Mouse (Mus musculus) gastrocnemius, postnatal 10 days (tissue): ENCODE measurements around the gene Thap4. TPM values are rescaled to one million over a fixed set of nuclear protein-coding genes. Genes with fewer than 3 reads are reported as not detected.
A peak's percentile ranks its signal among the peaks of the same experiment; 100 is the strongest.
"Not testable (repeated sequence)": the region's sequence is repeated elsewhere in the genome, so short reads cannot be mapped to it uniquely, and the experiment has no call there.

Source experiments
- DNase-seq: peaks from one replicate; pipeline ENCODE4 v3.0.0; 2021; ENCODE audit warnings: mixed read lengths
- total RNA-seq, 2 experiments: library from RNA; stranded (reverse); gene quantifications; 2 replicates each; pipeline ENCODE4 v1.2.3; 2021

Gene Thap4
- total RNA-seq, 2 experiments from 2014 or later = 32.3 to 38.8 TPM

GRCm38 (mm10) chr1:93691786-93692357 is 62.8 kb downstream of the Thap4 start:
- DNase-seq = no peak

- DNase-seq = no peak
These were observed 63.6 kb downstream of the Thap4 start for GRCm38 (mm10) chr1:93691106-93691505.

GRCm38 (mm10) chr1:93689901-93690496 is 64.7 kb downstream of the Thap4 start:
- DNase-seq = no peak

- DNase-seq = no peak
These were observed 66.5 kb downstream of the Thap4 start for GRCm38 (mm10) chr1:93688154-93688553.

- no peak for DNase-seq
These were observed 67.7 kb downstream of the Thap4 start for GRCm38 (mm10) chr1:93686961-93687320.

DNA sequence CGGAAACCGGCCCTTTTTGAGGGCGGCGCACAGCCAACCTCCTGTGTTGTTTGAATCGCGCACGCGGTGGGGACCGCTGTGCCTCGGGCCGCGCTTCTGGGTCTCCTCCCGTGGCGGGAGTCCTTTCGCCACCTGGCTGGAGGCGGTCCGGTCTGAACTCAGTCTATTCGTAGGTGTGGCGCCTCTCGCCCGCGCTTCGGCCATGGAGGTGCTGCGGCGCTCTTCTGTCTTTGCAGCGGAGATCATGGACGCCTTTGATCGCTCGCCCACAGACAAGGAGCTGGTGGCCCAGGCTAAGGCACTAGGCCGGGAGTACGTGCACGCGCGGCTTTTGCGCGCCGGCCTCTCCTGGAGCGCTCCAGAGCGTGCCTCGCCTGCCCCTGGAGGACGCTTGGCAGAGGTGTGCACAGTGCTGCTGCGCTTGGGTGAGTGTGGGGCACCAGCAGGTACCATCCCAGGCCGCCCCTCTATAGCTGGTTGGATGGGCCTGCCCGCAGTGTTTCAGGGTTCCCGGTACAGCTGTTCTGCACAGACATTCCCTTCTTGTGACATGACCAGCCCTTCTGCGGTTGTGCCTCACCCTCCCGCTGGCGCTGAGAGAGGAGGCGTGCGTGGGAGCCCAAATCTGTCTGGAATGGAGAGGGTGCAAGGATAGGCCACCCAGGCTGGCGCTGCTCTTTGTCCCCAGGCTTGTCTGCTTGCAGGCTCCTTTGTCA is 68.3 kb downstream of the Thap4 start:
- peak; percentile 42 for DNase-seq

DNA sequence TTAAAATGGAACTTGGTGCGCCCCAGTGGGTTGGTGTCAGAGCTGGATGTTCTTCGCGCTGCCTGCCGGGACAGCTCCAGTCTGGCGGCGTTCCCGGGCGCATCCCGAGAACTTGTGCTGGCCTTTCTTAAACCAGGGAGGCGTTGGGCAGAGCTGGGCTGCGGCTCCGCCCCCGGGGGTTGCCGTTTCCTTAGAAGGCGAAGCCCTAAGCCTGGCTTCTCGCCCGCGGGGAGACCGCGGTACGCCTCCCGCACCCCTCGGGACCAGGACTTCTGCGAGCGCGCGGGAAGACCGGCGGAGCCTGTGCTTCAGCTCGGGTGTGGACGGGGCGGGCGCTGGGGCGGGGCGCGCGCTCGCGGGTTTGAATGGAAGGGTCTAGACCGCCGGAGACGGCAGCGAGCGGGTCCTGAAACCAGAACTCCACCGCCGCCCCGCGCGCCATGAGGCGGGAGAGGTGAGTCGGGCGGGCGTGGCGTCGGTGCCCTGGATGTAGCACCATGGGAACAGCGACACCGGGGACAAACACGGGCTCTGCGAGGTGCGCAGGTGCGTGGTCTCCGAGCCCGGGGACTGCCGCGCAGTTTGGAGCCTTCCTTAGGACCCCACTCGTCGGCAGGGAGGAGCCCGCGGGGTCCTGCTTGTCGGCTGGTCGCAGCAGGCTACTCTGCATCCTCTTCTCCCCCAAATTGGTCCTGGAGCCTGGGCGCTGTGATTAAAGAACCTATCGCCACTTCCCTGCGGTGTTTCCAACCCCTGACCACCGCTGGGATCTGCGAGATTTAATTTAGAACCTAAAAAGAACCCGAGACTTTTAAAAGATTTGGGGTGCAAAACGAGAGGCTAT is 69.0 kb downstream of the Thap4 start, which contains the start of gene Bok:
TSS of gene Bok (plus strand) at position 260 of the 844 bp plus-strand sequence.
- peak; percentile 90 for DNase-seq

GRCm38 (mm10) chr1:93679889-93680568 is 74.6 kb downstream of the Thap4 start:
- DNase-seq = no peak

GRCm38 (mm10) chr1:93678386-93678785 is 76.3 kb downstream of the Thap4 start:
- peak; percentile 49 for DNase-seq

GRCm38 (mm10) chr1:93672682-93673081 is 82.0 kb downstream of the Thap4 start:
- DNase-seq = no peak

DNA sequence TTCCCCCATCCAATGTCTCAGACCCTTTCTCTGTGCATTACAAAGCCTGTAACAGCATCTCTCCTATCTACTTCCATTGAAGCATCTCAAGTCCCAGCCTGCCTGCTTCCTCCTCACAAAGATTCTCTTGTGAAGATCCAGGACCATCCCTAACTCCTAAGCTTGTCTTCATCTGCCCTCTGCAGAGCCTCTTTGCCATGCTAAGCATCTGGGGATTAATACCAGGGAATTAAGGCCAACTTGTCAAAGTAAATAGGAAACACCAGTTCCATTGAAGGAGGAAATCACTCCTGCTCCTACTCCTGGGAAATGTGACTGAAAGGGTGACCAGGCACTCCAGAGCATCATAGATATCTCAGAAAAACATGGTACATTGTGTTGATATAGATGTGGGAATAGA is 84.7 kb downstream of the Thap4 start:
- no peak for DNase-seq

DNA sequence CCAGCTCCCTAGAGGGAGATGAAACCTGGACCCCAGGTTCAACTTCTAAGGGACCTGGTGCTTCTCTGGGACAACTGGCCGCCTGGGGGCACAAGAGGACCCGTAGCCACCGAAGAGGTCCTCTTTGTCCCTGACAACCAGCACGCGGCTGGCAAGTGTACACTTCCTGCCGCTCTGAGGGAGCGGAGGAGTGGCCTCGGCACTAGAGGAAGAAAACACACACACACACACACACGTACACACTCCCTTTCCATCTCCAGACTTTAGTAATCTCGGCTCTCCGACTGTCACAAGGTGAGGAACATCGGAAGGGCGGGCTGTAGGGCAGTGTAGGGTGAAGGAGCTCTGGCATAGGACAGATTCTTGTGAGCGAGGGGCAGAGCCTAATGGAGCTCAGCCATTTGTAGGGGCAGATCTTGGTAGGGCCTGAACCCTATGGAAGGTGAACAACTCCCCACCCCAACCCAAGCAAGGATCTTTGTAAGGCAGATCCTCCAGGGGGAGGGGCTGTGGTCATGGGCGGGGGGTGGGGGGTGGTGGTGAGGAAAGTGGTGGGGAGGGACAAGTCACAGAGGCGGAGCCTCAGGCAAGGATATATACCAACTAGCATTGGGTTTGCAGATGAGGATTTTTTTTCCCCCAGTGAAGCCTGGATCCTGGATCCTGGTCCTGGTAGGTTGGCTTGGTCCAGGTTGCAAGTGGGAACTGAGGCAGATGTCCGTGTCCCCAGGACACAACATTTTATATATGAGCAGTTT is 85.7 kb downstream of the Thap4 start:
- DNase-seq = peak; percentile 75

GRCm38 (mm10) chr1:93667760-93668400 is 86.8 kb downstream of the Thap4 start:
- DNase-seq = no peak

GRCm38 (mm10) chr1:93658559-93658958 is 96.1 kb downstream of the Thap4 start, which contains the start of gene Stk25:
TSS of gene Stk25 (minus strand) at chr1:93658659.
- DNase-seq = not testable (repeated sequence)

- no peak for DNase-seq
These were observed 97.7 kb downstream of the Thap4 start for GRCm38 (mm10) chr1:93657025-93657360.

DNA sequence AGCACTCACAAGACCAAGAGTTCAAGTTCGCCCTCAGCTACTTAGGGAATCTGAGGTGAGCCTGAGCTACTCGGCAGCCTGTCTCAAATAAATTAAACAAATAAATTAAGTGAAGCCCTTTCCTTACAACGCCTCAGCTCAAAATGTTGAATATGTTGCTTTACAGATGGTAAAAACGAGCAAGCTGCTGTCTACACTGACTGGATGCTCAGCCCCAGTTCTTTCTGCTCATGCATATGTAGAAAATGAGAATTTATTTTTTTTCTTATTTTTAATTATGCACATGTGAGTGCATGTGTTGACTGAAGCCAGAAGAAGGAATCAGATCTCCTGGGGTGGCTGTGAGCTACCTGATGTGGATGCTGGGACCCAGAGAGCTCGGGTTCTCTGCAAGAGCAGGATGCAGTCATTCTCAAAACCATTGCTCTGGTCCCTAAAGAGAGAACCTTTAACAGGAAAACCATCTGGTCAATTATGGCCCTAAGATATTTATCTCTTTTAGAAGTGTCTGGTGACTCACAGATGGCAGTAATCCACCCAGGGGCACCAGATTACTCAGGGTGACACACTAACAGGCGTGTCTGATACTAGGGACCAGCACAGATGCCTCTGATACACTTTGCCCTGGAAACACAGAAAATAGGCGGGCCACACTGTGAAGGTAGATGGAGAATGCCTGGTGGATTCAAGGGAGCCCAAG is 98.2 kb downstream of the Thap4 start:
- DNase-seq = no peak

DNA sequence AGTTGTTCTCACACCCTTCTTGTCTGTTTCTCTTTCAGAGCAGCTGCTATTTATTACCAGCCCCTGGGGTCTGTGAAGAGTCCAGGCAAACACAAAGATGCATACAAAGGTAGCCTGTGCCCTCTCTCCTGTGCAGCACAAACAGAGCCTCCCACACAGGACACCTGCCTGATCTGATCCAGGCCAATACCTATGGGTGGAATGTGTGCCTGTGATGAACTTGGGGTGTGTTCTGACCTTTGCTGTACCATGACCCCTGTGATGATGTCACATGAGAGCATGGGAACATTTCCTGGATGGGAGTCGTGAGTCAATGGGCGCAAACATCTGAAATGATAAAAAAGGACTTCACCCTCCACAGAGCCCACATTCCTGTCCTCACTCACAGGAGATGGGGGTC is 99.9 kb downstream of the Thap4 start:
- no peak for DNase-seq

DNA sequence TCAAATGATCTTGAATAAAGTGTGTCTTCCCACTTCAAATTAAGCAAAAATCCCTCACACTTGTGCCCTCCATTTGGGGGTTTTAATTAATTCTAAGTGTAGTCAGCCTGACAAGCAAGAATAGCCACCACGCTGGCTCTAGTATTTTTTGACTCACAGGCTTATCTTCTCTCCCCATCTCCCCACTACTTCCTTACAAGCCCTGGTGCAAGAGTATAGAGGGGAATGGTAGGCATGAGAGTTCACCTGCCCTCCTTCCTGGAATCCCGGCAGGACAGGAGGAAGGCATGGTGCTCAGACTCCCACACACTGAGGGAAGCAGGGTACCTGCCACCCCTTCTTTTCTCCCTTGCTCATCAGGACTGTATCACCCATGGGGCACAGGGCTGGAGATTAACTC is 100.4 kb downstream of the Thap4 start:
- no peak for DNase-seq
